Mouse (Mus musculus): Measurements from ENCODE around the gene Acaa1b. TPM values are rescaled to one million over a fixed set of nuclear protein-coding genes. Genes with fewer than 3 reads are reported as not detected.

Acaa1b gene
- polyA plus RNA-seq (2015; fragmentation: Nextera tagmentation; extraction: Ambion mirVana), result 1.3 and 1.7 TPM in 2 replicates

DNA sequence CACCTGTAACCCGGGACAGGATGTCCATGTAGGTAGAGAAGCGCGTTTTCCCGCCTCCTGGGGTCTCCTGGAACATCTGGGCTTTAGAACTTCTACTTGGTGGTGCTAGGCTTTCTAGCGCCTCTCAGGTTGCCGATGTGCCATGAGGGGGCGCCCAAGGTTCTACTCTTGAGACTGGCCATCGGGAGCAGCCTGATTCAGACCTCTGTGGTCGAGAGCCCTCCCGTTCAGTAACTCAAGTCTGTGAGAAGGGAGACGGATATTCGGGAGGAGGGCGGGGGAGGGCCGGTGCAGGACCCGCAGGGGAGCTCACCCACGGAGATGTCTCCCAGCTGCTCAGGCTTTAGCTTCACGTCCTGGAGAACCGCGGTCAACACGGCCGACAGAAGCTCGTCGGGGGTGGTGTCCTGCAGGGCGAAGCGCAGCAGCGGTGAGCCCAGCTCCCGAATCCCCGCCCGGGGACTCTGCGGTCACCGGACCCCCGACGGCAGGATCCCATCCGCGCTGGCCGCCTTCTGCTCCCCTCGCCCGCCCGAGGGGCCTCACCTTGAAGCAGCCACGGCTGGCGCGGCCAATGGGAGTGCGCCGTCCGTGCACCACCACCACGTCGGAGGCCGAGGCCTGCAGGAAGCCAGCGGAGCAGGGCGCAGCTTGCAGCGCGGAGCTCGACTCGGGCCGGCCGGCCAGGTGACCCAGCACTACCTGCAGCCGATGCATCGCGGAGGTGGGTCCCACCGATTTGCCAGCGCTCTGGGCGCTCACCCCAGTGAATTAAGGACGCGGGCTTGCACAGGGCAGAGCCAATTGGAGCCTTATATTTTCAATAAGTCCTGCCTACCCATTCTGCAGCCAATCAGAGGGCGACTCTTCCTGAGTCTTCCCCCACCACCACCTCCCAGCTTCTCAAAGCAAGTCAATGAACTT, at the start of gene Acaa1b:
Gene Acaa1b, minus strand, starts transcription at position 816 of the 924 bp plus-strand sequence.
- WGBS, result under 1% methylated on average over 65 of the region's 65 CpGs

DNA sequence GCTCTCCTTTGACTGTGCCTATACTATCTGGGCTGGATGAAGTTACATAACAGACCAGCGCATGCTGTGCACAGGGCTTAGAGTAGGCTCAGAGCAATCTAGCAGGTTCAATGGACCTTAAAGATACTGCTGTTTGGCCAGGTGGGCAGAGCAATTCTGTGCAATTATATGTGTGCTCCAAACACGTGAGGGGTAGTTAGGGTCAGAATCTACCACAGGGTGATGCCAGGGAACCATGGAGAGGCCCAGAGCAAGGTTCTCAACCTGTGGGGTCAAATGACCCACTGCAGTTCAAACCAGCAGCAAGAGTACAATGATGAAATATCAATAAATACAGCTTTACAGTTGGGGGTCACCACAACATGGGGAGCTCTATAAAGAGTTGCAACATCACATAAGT, 49.8 kb upstream of the Acaa1b start:
- Histone ChIP-seq H3K27me3 (replicated peaks; ENCODE audit: control insufficient read depth, insufficient read depth, low read length) (no peaks in the 10 kb centered on the region), H3K4me2 (ENCODE audit: low read length) (no peak overlapping the region), H3K9me3 (ENCODE audit: control insufficient read depth, low read length) (peaks cover 4% of the 10 kb centered on the region; the same call in 1 of the 2 replicates), H3K4me3 (replicated peaks; ENCODE audit: low read length) (no peak overlapping the region), H3K27ac (ENCODE audit: low read length) (no peak overlapping the region), H3K9ac (replicated peaks; ENCODE audit: low read depth, low read length) (no peak overlapping the region), H3K4me1 (replicated peaks; ENCODE audit: control insufficient read depth, insufficient read depth, low read length) (no peaks in the 10 kb centered on the region), H3K36me3 (ENCODE audit: control insufficient read depth, insufficient read depth) (no peaks in the 10 kb centered on the region)
- no peak for ATAC-seq
- WGBS, result 73% methylated on average over 2 of the region's 2 CpGs

More for the DNA sequence above, at the start of gene Acaa1b:
- Histone ChIP-seq H3K9ac (replicated peaks; ENCODE audit: low read depth, low read length) (peak within 1 kb of the TSS; percentile 38), H3K9me3 (ENCODE audit: control insufficient read depth, low read length) (no peaks in the 10 kb centered on the region), H3K27ac (ENCODE audit: low read length) (no peak within 1 kb of the TSS), H3K36me3 (ENCODE audit: control insufficient read depth, insufficient read depth) (no peaks in the 10 kb centered on the region), H3K4me3 (replicated peaks; ENCODE audit: low read length) (peak within 1 kb of the TSS; percentile 54), H3K4me1 (replicated peaks; ENCODE audit: control insufficient read depth, insufficient read depth, low read length) (no peaks in the 10 kb centered on the region), H3K4me2 (ENCODE audit: low read length) (peak within 1 kb of the TSS; percentile 58), H3K27me3 (replicated peaks; ENCODE audit: control insufficient read depth, insufficient read depth, low read length) (peaks cover 16% of the 10 kb centered on the region)
- ATAC-seq, result peak; percentile 98

DNA sequence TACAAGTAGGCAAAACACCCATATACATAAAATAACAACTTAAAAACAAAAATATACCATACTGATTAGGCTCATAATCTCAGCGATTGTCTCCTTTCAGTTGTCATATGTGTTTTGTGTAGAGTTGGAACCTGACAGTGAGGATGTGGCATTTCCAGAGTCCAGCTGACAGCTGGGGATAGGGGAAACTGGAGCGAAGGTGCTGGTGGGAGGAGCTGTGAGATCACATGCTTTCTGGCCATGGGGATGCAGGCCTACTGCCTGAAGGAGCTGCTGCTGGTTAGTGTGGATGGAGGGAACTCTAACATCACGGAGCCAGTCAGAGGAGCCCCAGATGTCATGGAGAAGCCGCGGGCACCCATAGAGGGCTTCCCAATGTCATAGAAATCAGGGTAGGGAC, 48.9 kb upstream of the Acaa1b start:
- no peak for ATAC-seq
- Histone ChIP-seq H3K27me3 (replicated peaks; ENCODE audit: control insufficient read depth, insufficient read depth, low read length) (no peaks in the 10 kb centered on the region), H3K36me3 (ENCODE audit: control insufficient read depth, insufficient read depth) (no peaks in the 10 kb centered on the region), H3K4me2 (ENCODE audit: low read length) (no peak overlapping the region), H3K9ac (replicated peaks; ENCODE audit: low read depth, low read length) (no peak overlapping the region), H3K27ac (ENCODE audit: low read length) (no peak overlapping the region), H3K4me1 (replicated peaks; ENCODE audit: control insufficient read depth, insufficient read depth, low read length) (no peaks in the 10 kb centered on the region), H3K9me3 (ENCODE audit: control insufficient read depth, low read length) (peaks cover 4% of the 10 kb centered on the region; the same call in 1 of the 2 replicates), H3K4me3 (replicated peaks; ENCODE audit: low read length) (no peak overlapping the region)
- 93% methylated on average over 5 of the region's 5 CpGs for WGBS

- no peaks in the 10 kb centered on the region for H3K4me1 ChIP-seq (replicated peaks; ENCODE audit: control insufficient read depth, insufficient read depth, low read length)
- H3K4me2 ChIP-seq (ENCODE audit: low read length), result no peak overlapping the region
- peaks cover 4% of the 10 kb centered on the region; the same call in 1 of the 2 replicates for H3K9me3 ChIP-seq (ENCODE audit: control insufficient read depth, low read length)
- H3K4me3 ChIP-seq (replicated peaks; ENCODE audit: low read length), result no peak overlapping the region
- no peak overlapping the region for H3K9ac ChIP-seq (replicated peaks; ENCODE audit: low read depth, low read length)
- ATAC-seq, result no peak
- H3K27me3 ChIP-seq (replicated peaks; ENCODE audit: control insufficient read depth, insufficient read depth, low read length), result no peaks in the 10 kb centered on the region
- H3K36me3 ChIP-seq (ENCODE audit: control insufficient read depth, insufficient read depth), result no peaks in the 10 kb centered on the region
- 97% methylated on average over 9 of the region's 9 CpGs for WGBS
- H3K27ac ChIP-seq (ENCODE audit: low read length), result no peak overlapping the region
Observed at GRCm38 (mm10) chr9:119203617-119204016, 46.7 kb upstream of the Acaa1b start.

DNA sequence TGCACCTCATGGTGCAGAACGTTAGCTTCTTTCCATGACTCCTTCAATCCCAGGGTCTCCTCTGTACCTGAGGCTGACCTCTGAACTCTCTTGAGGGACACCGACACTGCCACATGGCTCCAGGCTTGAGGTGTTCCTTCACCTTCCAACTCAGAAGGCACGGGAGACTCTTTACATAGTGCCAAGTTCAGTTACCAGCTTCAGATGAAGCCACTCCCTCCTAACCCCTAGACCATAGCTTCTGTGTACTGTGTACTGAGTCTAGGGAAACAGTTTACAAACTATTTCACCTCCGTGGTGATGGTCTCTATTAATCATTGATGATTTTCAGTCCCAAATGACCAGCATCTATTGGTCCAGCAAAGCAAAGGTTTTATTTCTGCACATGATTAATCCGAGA, 44.8 kb upstream of the Acaa1b start:
- Histone ChIP-seq H3K36me3 (ENCODE audit: control insufficient read depth, insufficient read depth) (no peaks in the 10 kb centered on the region), H3K4me3 (replicated peaks; ENCODE audit: low read length) (no peak overlapping the region), H3K27me3 (replicated peaks; ENCODE audit: control insufficient read depth, insufficient read depth, low read length) (no peaks in the 10 kb centered on the region), H3K4me2 (ENCODE audit: low read length) (no peak overlapping the region), H3K4me1 (replicated peaks; ENCODE audit: control insufficient read depth, insufficient read depth, low read length) (no peaks in the 10 kb centered on the region), H3K9me3 (ENCODE audit: control insufficient read depth, low read length) (peaks cover 4% of the 10 kb centered on the region; the same call in 1 of the 2 replicates), H3K9ac (replicated peaks; ENCODE audit: low read depth, low read length) (no peak overlapping the region), H3K27ac (ENCODE audit: low read length) (no peak overlapping the region)
- WGBS, result 92% methylated on average over 5 of the region's 5 CpGs
- ATAC-seq, result no peak

- no peak overlapping the region for H3K4me2 ChIP-seq (ENCODE audit: low read length)
- no peaks in the 10 kb centered on the region for H3K4me1 ChIP-seq (replicated peaks; ENCODE audit: control insufficient read depth, insufficient read depth, low read length)
- H3K27ac ChIP-seq (ENCODE audit: low read length), result no peak overlapping the region
- ATAC-seq, result no peak
- H3K9ac ChIP-seq (replicated peaks; ENCODE audit: low read depth, low read length), result no peak overlapping the region
- 78% methylated on average over 10 of the region's 10 CpGs for WGBS
- H3K27me3 ChIP-seq (replicated peaks; ENCODE audit: control insufficient read depth, insufficient read depth, low read length), result no peaks in the 10 kb centered on the region
- H3K4me3 ChIP-seq (replicated peaks; ENCODE audit: low read length), result no peak overlapping the region
- no peaks in the 10 kb centered on the region for H3K36me3 ChIP-seq (ENCODE audit: control insufficient read depth, insufficient read depth)
- H3K9me3 ChIP-seq (ENCODE audit: control insufficient read depth, low read length), result peaks cover 4% of the 10 kb centered on the region; the same call in 1 of the 2 replicates
Observed at GRCm38 (mm10) chr9:119199151-119199861, 42.4 kb upstream of the Acaa1b start.

DNA sequence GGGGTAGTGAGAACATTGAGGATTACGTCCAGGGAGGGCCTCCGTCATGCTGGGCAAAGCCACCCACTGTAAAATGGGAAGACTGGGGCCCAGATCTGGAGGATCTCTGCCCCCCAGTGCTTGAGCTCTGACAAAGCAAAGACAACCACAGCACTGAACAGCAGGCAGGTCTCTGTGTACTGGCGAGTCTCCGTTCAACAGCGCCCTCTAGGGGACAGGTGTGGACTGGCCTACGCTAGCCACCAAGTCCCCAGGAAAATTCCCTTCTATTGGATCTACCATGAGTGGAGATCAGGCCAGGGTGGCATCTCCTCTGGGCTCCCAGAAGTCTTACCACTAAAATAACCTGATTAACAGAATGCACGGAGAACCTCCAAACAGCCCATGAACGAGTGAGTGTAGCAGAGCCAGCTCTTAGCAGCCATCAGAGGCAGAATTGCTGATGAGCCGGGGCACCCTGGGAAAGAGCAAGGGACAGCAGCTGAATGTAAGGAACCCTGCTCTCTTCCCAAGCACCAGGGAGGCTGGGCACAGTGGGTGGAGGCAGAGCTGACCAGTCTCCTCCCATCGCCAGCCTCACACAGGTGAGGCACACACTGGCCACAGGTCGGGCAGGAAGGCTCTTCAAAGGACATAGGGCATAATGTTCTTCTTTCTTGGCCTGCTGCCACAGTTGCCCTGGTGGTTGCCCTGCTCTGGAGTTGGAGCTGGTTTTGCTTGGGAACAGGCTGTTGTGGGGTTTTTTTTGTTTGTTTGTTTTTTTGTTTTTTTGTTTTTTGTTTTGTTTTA, 35.5 kb upstream of the Acaa1b start:
- Histone ChIP-seq H3K36me3 (ENCODE audit: control insufficient read depth, insufficient read depth) (no peaks in the 10 kb centered on the region), H3K27ac (ENCODE audit: low read length) (no peak overlapping the region), H3K4me1 (replicated peaks; ENCODE audit: control insufficient read depth, insufficient read depth, low read length) (no peaks in the 10 kb centered on the region), H3K27me3 (replicated peaks; ENCODE audit: control insufficient read depth, insufficient read depth, low read length) (no peaks in the 10 kb centered on the region), H3K4me3 (replicated peaks; ENCODE audit: low read length) (no peak overlapping the region), H3K4me2 (ENCODE audit: low read length) (no peak overlapping the region), H3K9me3 (ENCODE audit: control insufficient read depth, low read length) (no peaks in the 10 kb centered on the region), H3K9ac (replicated peaks; ENCODE audit: low read depth, low read length) (no peak overlapping the region)
- no peak for ATAC-seq
- 36% methylated on average over 11 of the region's 11 CpGs for WGBS

DNA sequence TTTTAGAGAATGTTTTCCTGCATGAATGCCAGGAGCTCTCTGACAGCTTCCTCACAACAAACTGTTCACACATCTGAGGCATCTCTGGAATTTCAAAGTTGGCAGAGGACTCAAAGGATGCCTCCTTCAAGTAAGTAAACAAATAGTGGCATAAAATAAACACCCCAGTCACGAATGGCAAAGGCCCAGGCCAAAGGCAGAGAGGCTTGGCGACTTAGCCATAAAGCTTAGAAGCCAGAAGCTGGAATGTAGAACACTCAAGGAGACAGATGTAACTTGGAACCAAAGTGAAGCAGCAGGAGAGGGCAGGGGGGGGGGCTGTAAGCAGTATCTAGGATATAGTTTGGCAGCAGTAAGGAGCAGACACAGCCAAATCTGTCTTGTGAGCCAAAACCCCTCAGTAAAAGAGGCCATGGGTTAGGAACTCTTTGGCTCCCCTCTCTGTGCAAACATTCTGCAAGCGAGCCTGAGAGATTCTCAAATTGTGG, 24.4 kb upstream of the Acaa1b start:
- Histone ChIP-seq H3K27me3 (replicated peaks; ENCODE audit: control insufficient read depth, insufficient read depth, low read length) (no peaks in the 10 kb centered on the region), H3K9me3 (ENCODE audit: control insufficient read depth, low read length) (no peaks in the 10 kb centered on the region), H3K36me3 (ENCODE audit: control insufficient read depth, insufficient read depth) (no peaks in the 10 kb centered on the region), H3K4me1 (replicated peaks; ENCODE audit: control insufficient read depth, insufficient read depth, low read length) (peaks cover 7% of the 10 kb centered on the region; the same call in 1 of the 2 replicates), H3K4me2 (ENCODE audit: low read length) (no peak overlapping the region), H3K4me3 (replicated peaks; ENCODE audit: low read length) (no peak overlapping the region), H3K9ac (replicated peaks; ENCODE audit: low read depth, low read length) (no peak overlapping the region), H3K27ac (ENCODE audit: low read length) (no peak overlapping the region)
- peak; percentile 23; the same call in 1 of the 2 replicates for ATAC-seq
- WGBS, result 42% methylated on average over 3 of the region's 3 CpGs

Data from forebrain, embryonic 16.5 days (tissue).